Mouse (Mus musculus): ENCODE measurements around the gene Txndc2. TPM values are rescaled to one million over a fixed set of nuclear protein-coding genes. Genes with fewer than 3 reads are reported as not detected.

The Txndc2 gene
- total and polyA plus RNA-seq, 3 experiments = not detected

DNA sequence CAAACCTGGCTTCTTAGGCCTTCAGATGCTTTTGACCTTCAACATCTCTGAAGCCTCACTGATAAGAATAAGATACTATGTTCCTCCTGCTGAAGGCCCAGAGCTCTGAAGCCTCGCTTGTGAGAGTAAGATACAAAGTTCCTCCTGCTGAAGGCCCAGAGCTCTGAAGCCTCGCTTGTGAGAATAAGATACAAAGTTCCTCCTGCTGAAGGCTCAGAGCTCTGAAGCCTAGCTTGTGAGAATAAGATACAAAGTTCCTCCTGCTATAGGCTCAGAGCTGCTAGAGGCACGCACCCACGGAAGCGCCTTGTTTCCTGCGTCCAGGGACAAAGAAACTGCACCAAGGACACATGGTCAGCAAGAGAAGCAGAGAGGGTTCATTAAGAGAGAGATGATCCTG is 14.8 kb upstream of the Txndc2 start:
- Histone ChIP-seq H3K9me3 (replicated peaks; ENCODE audit: insufficient read depth, low read length) (no peaks in the 10 kb centered on the region), H3K27ac (ENCODE audit: control insufficient read depth, low read depth, low read length) (peak overlapping the region; percentile 81), H3K9ac (ENCODE audit: control insufficient read depth, low read depth, low read length, poor library complexity, severe bottlenecking) (peak overlapping the region; percentile 47), H3K79me2 (ENCODE audit: control insufficient read depth, insufficient read depth, low read length, poor library complexity) (no peaks in the 10 kb centered on the region), H3K4me1 (ENCODE audit: control insufficient read depth in 1 of 2, insufficient read depth in 2 of 2, low read length in 2 of 2) (peaks cover 13 to 27% of the 10 kb centered on the region in 2 experiments), H3K27me3 (ENCODE audit: control insufficient read depth in 1 of 2, insufficient read depth in 2 of 2, low read length in 2 of 2) (no peaks in the 10 kb centered on the region), H3K4me3 (ENCODE audit: control insufficient read depth in 1 of 2, insufficient read depth in 1 of 2, low read depth in 2 of 2, low read length in 2 of 2) (no peak overlapping the region), H3K36me3 (ENCODE audit: control insufficient read depth in 1 of 2, insufficient read depth in 2 of 2, low read length in 2 of 2) (peaks cover 0 to 22% of the 10 kb centered on the region in 2 experiments; a peak in 2 of 4 replicates)
- TF ChIP-seq POLR2A (IDR thresholded peaks at IDR 0.05; ENCODE audit: control insufficient read depth in 1 of 2, insufficient read depth in 1 of 2, low read depth in 1 of 2, low read length in 2 of 2, poor library complexity in 1 of 2) (peak in 1 of 2 experiments; percentile 29; a peak in 1 of 4 replicates), MYC (IDR thresholded peaks at IDR 0.05; ENCODE audit: low read depth, low read length) (0 out of 2 replicates have a peak, but pooled peaks have one; percentile 20), TBP (IDR thresholded peaks at IDR 0.05; ENCODE audit: low read depth, low read length) (0 out of 2 replicates have a peak, but pooled peaks have one; percentile 38), GATA1 (IDR thresholded peaks at IDR 0.05; ENCODE audit: low read depth, low read length) (peak; percentile 31; the same call in 1 of the 2 replicates), KAT2A (conservative IDR thresholded peaks at IDR 0.05; ENCODE audit: low read depth, low read length) (no peak), SIN3A (IDR thresholded peaks at IDR 0.05; ENCODE audit: low read length) (no peak), TAL1 (IDR thresholded peaks at IDR 0.05; ENCODE audit: low read length) (0 out of 2 replicates have a peak, but pooled peaks have one; percentile 6), EP300 (IDR thresholded peaks at IDR 0.05; ENCODE audit: low read depth in 1 of 2, low read length in 2 of 2) (peak in 1 of 2 experiments; percentile 28; a peak in 1 of 4 replicates)
- peak; percentile 79 for DNase-seq (ENCODE audit: low read depth, low spot score)

DNA sequence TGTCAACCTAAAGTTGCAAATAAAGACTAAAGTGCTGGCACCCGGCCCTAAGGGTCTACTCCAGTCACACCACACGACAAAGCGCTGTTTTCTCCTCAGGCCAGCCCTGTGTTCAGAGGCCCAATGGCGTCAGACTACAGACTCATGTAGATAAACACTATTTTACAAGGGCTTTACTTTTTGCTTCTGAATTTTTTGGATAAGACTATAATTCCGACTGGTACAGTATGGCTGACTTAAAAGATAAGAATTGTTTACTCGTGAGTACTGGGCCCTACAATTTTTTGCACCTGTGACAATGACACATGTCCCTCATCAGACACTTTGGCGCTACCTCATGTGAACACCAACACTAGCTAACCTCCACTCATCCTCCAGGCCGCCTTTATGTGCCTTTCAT is 14.1 kb upstream of the Txndc2 start:
- H3K4me1 ChIP-seq (ENCODE audit: control insufficient read depth in 1 of 2, insufficient read depth in 2 of 2, low read length in 2 of 2) = peaks cover 13 to 27% of the 10 kb centered on the region in 2 experiments
- H3K4me3 ChIP-seq (ENCODE audit: control insufficient read depth in 1 of 2, insufficient read depth in 1 of 2, low read depth in 2 of 2, low read length in 2 of 2) = no peak overlapping the region
- no peaks in the 10 kb centered on the region for H3K9me3 ChIP-seq (replicated peaks; ENCODE audit: insufficient read depth, low read length)
- peak overlapping the region; percentile 81 for H3K27ac ChIP-seq (ENCODE audit: control insufficient read depth, low read depth, low read length)
- no peaks in the 10 kb centered on the region for H3K27me3 ChIP-seq (ENCODE audit: control insufficient read depth in 1 of 2, insufficient read depth in 2 of 2, low read length in 2 of 2)
- H3K36me3 ChIP-seq (ENCODE audit: control insufficient read depth in 1 of 2, insufficient read depth in 2 of 2, low read length in 2 of 2) = peaks cover 0 to 22% of the 10 kb centered on the region in 2 experiments; a peak in 2 of 4 replicates
- H3K9ac ChIP-seq (ENCODE audit: control insufficient read depth, low read depth, low read length, poor library complexity, severe bottlenecking) = no peak overlapping the region
- no peaks in the 10 kb centered on the region for H3K79me2 ChIP-seq (ENCODE audit: control insufficient read depth, insufficient read depth, low read length, poor library complexity)
- peak; percentile 60 for DNase-seq (ENCODE audit: low read depth, low spot score)
- TF ChIP-seq GATA1 (IDR thresholded peaks at IDR 0.05; ENCODE audit: low read depth, low read length) (peak; percentile 72), MYC (IDR thresholded peaks at IDR 0.05; ENCODE audit: low read depth, low read length) (no peak), POLR2AphosphoS5 (IDR thresholded peaks at IDR 0.05; ENCODE audit: borderline replicate concordance, low read depth, low read length) (no peak), NELFE (IDR thresholded peaks at IDR 0.05; ENCODE audit: low read depth, low read length) (no peak; the same call in 1 of the 2 replicates), MAFK (IDR thresholded peaks at IDR 0.05; ENCODE audit: borderline replicate concordance, low read depth, low read length) (no peak), EP300 (IDR thresholded peaks at IDR 0.05; ENCODE audit: low read depth in 1 of 2, low read length in 2 of 2) (peak; percentile 66 to 77), ZKSCAN1 (IDR thresholded peaks at IDR 0.05; ENCODE audit: low read depth, low read length) (no peak), GABPA (IDR thresholded peaks at IDR 0.05; ENCODE audit: low read depth, low read length) (no peak), USF1 (IDR thresholded peaks at IDR 0.05; ENCODE audit: low read depth, low read length) (0 out of 2 replicates have a peak, but pooled peaks have one; percentile 8), ETS1 (IDR thresholded peaks at IDR 0.05; ENCODE audit: low read depth, low read length) (peak; percentile 75), SIN3A (IDR thresholded peaks at IDR 0.05; ENCODE audit: low read length) (0 out of 2 replicates have a peak, but pooled peaks have one; percentile 26), MXI1 (IDR thresholded peaks at IDR 0.05; ENCODE audit: low read depth, low read length) (peak; percentile 21; the same call in 1 of the 2 replicates), E2F4 (IDR thresholded peaks at IDR 0.05; ENCODE audit: borderline replicate concordance, low read depth, low read length) (no peak), CTCF (IDR thresholded peaks at IDR 0.05 in 2 of 3, conservative IDR thresholded peaks at IDR 0.05 in 1 of 3; ENCODE audit: control insufficient read depth in 1 of 3, insufficient read depth in 1 of 3, low read depth in 2 of 3, low read length in 3 of 3, poor library complexity in 1 of 3, severe bottlenecking in 1 of 3) (no peak), UBTF (IDR thresholded peaks at IDR 0.05; ENCODE audit: borderline replicate concordance, insufficient read depth, low read depth, low read length) (no peak), TBP (IDR thresholded peaks at IDR 0.05; ENCODE audit: low read depth, low read length) (no peak), CHD1 (IDR thresholded peaks at IDR 0.05; ENCODE audit: low read depth, low read length) (no peak), ZC3H11A (IDR thresholded peaks at IDR 0.05; ENCODE audit: low read depth, low read length) (no peak), TAL1 (IDR thresholded peaks at IDR 0.05; ENCODE audit: low read length) (peak; percentile 61), POLR2AphosphoS2 (IDR thresholded peaks at IDR 0.05; ENCODE audit: low read length) (no peak), TCF12 (IDR thresholded peaks at IDR 0.05; ENCODE audit: low read depth, low read length) (peak; percentile 84), RAD21 (IDR thresholded peaks at IDR 0.05; ENCODE audit: low read depth, low read length) (no peak), MAZ (IDR thresholded peaks at IDR 0.05; ENCODE audit: low read depth, low read length) (no peak), MEF2A (IDR thresholded peaks at IDR 0.05; ENCODE audit: extremely low read depth, insufficient replicate concordance, low read depth, low read length, poor library complexity, severe bottlenecking) (no peak), ELF1 (IDR thresholded peaks at IDR 0.05; ENCODE audit: low read depth, low read length) (no peak), BHLHE40 (IDR thresholded peaks at IDR 0.05; ENCODE audit: borderline replicate concordance, low read depth, low read length) (peak; percentile 47; the same call in 1 of the 2 replicates), RCOR1 (IDR thresholded peaks at IDR 0.05; ENCODE audit: low read depth, low read length) (0 out of 2 replicates have a peak, but pooled peaks have one; percentile 15), MAX (IDR thresholded peaks at IDR 0.05; ENCODE audit: low read length) (peak; percentile 37; the same call in 1 of the 2 replicates)
